Mouse (Mus musculus): ENCODE results near the gene Il18rap. TPM values are rescaled to one million over a fixed set of nuclear protein-coding genes. Genes with fewer than 3 reads are reported as not detected.

The Il18rap gene
- 0.13 and 0.50 TPM in 2 replicates for polyA plus RNA-seq (2016; fragmentation: Nextera tagmentation; extraction: Ambion mirVana)

DNA sequence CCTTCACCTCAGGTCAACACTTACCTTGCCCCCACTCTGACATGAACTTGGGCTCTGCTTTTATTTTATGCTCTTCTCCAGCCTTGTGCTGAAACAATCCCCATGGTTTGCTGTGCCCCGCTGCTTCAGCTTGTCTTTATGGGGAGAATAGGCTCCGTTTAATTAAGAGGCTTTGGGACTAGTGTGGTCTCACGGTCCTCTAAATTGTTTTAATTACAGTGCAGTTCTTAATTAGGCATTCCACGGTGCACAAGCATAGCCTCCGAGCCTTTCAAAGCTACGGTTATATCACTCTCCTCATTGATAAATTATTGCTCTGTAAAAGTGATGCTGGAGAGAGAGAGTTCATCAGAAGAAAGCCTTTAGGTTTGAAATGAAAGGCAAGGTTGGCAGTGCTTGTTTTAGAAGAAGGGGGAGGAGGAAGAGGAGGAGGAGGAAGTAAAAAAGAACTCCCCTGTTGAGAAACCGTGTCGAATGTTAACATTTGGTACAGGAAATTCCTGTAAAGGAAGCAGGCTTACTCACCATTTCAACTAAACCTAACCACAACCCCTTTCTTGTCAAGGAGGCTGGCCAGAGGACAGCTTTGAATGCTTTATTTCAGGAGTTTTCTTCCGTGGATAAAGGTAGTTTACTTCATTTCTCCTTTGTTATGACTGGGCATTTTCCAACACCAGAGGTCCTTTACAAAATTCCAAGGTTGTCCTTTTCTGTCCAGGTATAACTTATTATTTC, at the start of gene Il18rap:
Gene Il18rap (plus strand): TSS at position 512 of the 735 bp plus-strand sequence.
- ATAC-seq (ENCODE audit: insufficient number of reproducible peaks, insufficient read depth, low FRiP score, low TSS enrichment) = no peak
- Histone ChIP-seq H3K27me3 (no peaks in the 10 kb centered on the region), H3K36me3 (no peaks in the 10 kb centered on the region), H3K27ac (no peak within 1 kb of the TSS), H3K9me3 (no peaks in the 10 kb centered on the region), H3K4me1 (no peaks in the 10 kb centered on the region), H3K9ac (no peak within 1 kb of the TSS), H3K4me3 (no peak within 1 kb of the TSS), H3K4me2 (replicated peaks) (0 out of 2 replicates have a peak within 1 kb of the TSS, but pooled peaks have one; percentile 21)
- whole genome bisulfite sequencing = 26% methylated on average over 9 of the region's 9 CpGs

DNA sequence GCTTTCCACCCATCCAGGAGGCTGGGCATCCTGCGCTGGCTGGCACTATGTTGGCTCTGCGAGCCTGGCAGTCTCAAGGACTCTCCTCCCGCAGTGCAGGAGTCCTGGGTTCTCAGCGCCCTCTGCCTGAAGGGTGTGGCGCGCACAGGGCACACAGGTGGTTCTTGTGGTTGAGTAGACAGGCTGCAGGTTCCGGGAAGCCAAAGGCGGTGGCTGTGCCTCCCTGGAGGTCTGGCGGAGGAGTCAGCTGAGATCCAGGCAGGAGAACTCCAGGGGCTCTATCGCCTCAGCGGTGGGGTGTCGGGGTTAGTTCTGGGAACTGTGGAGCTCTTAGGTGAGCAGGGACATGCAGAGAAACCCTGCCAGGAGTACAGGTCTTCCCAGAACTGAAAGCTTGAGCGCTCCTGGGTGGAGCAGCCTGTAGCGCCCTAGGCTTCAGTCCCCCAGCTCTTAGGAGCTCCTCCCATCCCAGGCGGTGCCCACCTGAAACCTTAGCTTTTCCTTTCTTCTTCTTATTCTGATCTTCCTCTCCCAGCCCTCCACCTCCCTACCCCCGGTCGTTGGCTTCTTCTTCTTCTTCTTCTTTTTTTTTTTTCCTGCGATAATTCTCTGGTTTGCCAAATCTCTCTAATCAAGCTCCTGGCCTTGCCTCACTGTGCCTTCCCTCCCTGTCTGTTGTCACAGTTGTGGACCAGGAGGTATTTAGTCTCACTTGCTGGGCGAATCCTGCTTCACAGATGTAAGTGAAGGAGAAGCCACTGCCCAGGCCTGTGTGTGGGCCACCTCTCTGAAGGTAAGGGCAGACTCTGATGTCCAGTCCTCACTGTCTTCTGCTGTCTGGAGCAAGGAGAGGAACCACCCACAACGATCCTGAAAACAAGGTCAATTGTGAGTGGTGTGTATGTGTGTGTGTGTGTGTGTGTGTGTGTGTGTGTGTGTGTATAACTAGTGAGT, 49.4 kb upstream of the Il18rap start, which contains the start of gene Il18r1:
Gene Il18r1 (plus strand): TSS at position 76 of the 954 bp plus-strand sequence.
- no peak within 1 kb of the TSS for H3K4me3 ChIP-seq
- no peak within 1 kb of the TSS for H3K9ac ChIP-seq
- no peak for ATAC-seq (ENCODE audit: insufficient number of reproducible peaks, insufficient read depth, low FRiP score, low TSS enrichment)
- H3K27ac ChIP-seq = no peak within 1 kb of the TSS
- H3K36me3 ChIP-seq = no peaks in the 10 kb centered on the region
- peaks cover 4% of the 10 kb centered on the region; the same call in 1 of the 2 replicates for H3K27me3 ChIP-seq
- H3K4me2 ChIP-seq (replicated peaks) = 0 out of 2 replicates have a peak within 1 kb of the TSS, but pooled peaks have one; percentile 21
- H3K4me1 ChIP-seq = no peaks in the 10 kb centered on the region
- 41% methylated on average over 20 of the region's 20 CpGs for WGBS
- no peaks in the 10 kb centered on the region for H3K9me3 ChIP-seq

DNA sequence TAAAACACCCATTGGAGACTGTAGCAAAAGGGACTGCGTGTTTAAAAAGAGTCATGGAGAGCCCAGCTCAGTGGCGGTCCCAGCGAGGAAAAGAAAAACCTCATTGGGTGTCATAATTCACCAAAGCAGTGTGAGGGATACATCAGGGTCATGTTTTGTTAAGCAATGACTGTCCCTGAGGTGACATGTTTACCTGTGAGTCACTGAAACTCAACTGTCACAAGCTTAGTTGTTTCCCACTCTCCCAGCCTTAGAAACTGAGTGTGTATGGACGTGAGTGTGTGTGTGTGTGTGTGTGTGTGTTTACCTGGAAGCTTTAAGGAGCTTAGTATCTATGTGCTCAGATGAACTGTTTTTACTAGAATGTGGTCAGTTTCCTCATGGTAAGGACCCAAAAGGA, 47.9 kb upstream of the Il18rap start:
- 84% methylated on average over 4 of the region's 4 CpGs for WGBS
- H3K9me3 ChIP-seq = no peaks in the 10 kb centered on the region
- no peak overlapping the region for H3K4me3 ChIP-seq
- no peak for ATAC-seq (ENCODE audit: insufficient number of reproducible peaks, insufficient read depth, low FRiP score, low TSS enrichment)
- no peak overlapping the region for H3K4me2 ChIP-seq (replicated peaks)
- peaks cover 4% of the 10 kb centered on the region; the same call in 1 of the 2 replicates for H3K27me3 ChIP-seq
- no peaks in the 10 kb centered on the region for H3K36me3 ChIP-seq
- no peak overlapping the region for H3K9ac ChIP-seq
- no peak overlapping the region for H3K27ac ChIP-seq
- H3K4me1 ChIP-seq = no peaks in the 10 kb centered on the region

DNA sequence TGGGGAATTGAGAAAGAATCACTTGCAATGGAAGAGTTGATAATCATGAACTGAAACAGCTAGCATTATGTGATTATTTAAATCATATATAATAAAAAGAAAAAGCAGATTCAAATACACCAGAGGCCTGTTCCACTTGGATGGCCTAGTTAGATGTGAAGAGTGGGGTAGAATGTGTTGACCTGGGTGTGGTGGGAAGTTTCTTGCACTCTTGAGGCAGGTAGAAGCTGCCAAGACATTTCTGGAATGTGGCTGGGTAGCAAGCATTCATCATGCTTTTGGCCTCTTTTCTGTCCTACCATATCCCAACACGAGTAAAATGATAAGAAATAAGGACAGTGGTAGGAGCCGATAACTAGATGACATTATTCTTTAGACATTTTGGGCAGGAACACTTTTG, 46.4 kb upstream of the Il18rap start:
- Histone ChIP-seq H3K9me3 (no peaks in the 10 kb centered on the region), H3K4me1 (no peaks in the 10 kb centered on the region), H3K36me3 (no peaks in the 10 kb centered on the region), H3K27ac (no peak overlapping the region), H3K4me2 (replicated peaks) (no peak overlapping the region), H3K27me3 (peaks cover 4% of the 10 kb centered on the region; the same call in 1 of the 2 replicates), H3K4me3 (no peak overlapping the region), H3K9ac (no peak overlapping the region)
- no peak for ATAC-seq (ENCODE audit: insufficient number of reproducible peaks, insufficient read depth, low FRiP score, low TSS enrichment)
- 82% methylated on average over 2 of the region's 2 CpGs for WGBS

DNA sequence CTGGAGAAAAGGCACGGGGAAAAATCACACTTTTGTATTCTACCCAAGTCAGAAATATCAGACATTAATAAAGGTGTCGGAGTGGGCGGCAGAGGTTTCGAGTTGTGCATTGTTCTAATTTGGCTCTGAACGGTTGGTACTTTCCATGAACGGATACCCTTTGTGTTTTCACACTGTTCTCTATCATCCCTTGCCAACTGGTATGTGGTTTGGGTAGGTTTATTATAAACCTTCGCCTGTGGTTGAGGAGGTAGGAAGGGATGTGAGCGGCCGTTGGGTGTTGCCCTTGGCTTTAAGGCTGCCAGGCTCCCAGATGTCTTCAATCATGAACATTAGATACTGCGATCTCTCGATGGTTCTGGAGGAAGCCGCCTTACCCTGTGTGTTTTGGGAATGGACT, 45.3 kb upstream of the Il18rap start:
- H3K4me1 ChIP-seq = no peaks in the 10 kb centered on the region
- H3K4me2 ChIP-seq (replicated peaks) = no peak overlapping the region
- no peaks in the 10 kb centered on the region for H3K9me3 ChIP-seq
- peaks cover 4% of the 10 kb centered on the region; the same call in 1 of the 2 replicates for H3K27me3 ChIP-seq
- no peaks in the 10 kb centered on the region for H3K36me3 ChIP-seq
- ATAC-seq (ENCODE audit: insufficient number of reproducible peaks, insufficient read depth, low FRiP score, low TSS enrichment) = no peak
- no peak overlapping the region for H3K27ac ChIP-seq
- no peak overlapping the region for H3K4me3 ChIP-seq
- WGBS = 83% methylated on average over 12 of the region's 12 CpGs
- H3K9ac ChIP-seq = no peak overlapping the region

DNA sequence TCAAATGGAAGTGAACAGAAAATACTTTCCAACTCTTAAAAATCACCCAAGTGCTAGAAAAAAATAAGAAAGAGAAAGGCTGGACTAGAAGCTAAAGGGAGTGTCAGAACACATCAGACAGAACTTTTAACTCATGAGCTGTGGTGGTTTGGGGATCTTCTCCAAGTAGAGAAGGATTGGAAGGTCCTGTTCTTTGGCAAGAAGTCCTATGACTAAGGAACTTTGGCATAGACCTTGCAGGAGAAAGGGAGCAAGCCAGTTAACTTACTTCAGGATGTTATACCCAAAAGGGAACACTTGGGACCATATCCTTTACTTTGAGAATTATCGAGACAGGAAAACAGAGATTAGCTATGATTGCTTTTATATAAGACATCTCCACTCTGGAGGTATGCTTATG, 42.8 kb upstream of the Il18rap start:
- Histone ChIP-seq H3K27me3 (no peaks in the 10 kb centered on the region), H3K4me1 (no peaks in the 10 kb centered on the region), H3K4me2 (replicated peaks) (no peak overlapping the region), H3K9me3 (no peaks in the 10 kb centered on the region), H3K9ac (no peak overlapping the region), H3K27ac (no peak overlapping the region), H3K36me3 (no peaks in the 10 kb centered on the region), H3K4me3 (no peak overlapping the region)
- 86% methylated on average over 1 of the region's 1 CpGs for WGBS
- ATAC-seq (ENCODE audit: insufficient number of reproducible peaks, insufficient read depth, low FRiP score, low TSS enrichment) = no peak

DNA sequence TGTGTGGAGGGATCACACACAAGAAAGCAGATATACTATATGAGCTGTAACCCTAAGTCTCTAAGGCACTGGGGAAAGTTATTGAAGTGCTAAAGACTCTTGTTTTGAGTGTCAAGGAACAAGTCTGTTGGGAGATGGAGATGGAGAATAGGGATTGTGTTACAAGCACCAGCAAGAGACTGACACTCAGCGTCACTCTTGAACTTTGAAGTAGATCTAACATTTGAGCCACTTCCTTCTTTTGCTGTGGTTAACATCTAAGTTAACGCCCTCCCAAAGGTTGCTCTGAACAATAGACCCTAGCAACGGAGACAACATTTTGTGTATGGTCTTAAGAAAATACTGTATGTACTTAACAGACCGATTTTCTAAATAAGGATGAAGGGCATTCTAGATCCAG, 41.5 kb upstream of the Il18rap start:
- no peaks in the 10 kb centered on the region for H3K4me1 ChIP-seq
- ATAC-seq (ENCODE audit: insufficient number of reproducible peaks, insufficient read depth, low FRiP score, low TSS enrichment) = no peak
- no peaks in the 10 kb centered on the region for H3K27me3 ChIP-seq
- no peak overlapping the region for H3K9ac ChIP-seq
- H3K4me3 ChIP-seq = no peak overlapping the region
- no peaks in the 10 kb centered on the region for H3K36me3 ChIP-seq
- no peak overlapping the region for H3K4me2 ChIP-seq (replicated peaks)
- no peak overlapping the region for H3K27ac ChIP-seq
- H3K9me3 ChIP-seq = no peaks in the 10 kb centered on the region
- WGBS = 75% methylated on average over 4 of the region's 4 CpGs

DNA sequence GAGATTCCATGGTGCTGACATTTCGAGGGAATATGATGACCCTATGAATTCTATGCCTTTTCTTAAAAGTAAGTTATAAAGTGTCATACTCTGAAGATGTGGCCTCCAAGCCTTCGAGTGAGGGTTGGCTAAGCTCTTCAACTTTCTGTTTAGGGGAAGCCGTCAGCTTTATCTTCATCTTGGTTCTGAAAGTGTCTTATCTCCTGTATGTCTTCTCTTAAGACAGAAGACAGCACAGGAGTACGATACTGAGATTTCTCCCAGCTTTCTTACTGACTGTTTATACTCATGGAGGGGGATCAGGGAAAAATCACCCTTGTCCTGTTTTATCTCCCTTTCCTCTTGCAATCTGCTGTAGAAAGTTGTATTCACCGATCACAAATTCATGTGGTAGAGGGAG, 40.8 kb upstream of the Il18rap start:
- no peak overlapping the region for H3K27ac ChIP-seq
- ATAC-seq (ENCODE audit: insufficient number of reproducible peaks, insufficient read depth, low FRiP score, low TSS enrichment) = no peak
- H3K4me3 ChIP-seq = no peak overlapping the region
- H3K9me3 ChIP-seq = no peaks in the 10 kb centered on the region
- no peaks in the 10 kb centered on the region for H3K27me3 ChIP-seq
- H3K4me1 ChIP-seq = no peaks in the 10 kb centered on the region
- no peaks in the 10 kb centered on the region for H3K36me3 ChIP-seq
- H3K9ac ChIP-seq = no peak overlapping the region
- H3K4me2 ChIP-seq (replicated peaks) = no peak overlapping the region
- WGBS = 92% methylated on average over 5 of the region's 5 CpGs

DNA sequence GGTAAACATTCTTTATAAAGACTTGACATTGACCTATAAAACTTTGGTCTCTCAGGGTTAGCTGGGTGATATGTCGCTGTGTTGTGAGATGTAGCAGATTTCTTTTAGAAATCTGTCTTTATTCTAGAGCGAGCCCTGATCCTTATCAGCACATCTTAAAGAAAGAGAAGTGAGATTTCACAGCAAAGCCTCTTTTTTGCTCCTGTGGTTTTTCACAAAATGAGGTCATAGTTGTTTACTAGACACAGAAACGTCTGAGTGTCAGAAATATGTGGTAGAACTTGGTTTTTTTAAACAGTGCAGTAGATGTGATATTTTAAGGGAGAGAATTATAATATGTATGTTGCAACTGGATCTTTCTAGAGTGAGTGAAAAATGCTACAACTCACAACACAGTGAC, 39.5 kb upstream of the Il18rap start:
- 62% methylated on average over 3 of the region's 3 CpGs for WGBS
- Histone ChIP-seq H3K4me2 (replicated peaks) (no peak overlapping the region), H3K27me3 (no peaks in the 10 kb centered on the region), H3K27ac (no peak overlapping the region), H3K4me1 (no peaks in the 10 kb centered on the region), H3K9me3 (no peaks in the 10 kb centered on the region), H3K36me3 (no peaks in the 10 kb centered on the region), H3K9ac (no peak overlapping the region), H3K4me3 (no peak overlapping the region)
- ATAC-seq (ENCODE audit: insufficient number of reproducible peaks, insufficient read depth, low FRiP score, low TSS enrichment) = no peak

DNA sequence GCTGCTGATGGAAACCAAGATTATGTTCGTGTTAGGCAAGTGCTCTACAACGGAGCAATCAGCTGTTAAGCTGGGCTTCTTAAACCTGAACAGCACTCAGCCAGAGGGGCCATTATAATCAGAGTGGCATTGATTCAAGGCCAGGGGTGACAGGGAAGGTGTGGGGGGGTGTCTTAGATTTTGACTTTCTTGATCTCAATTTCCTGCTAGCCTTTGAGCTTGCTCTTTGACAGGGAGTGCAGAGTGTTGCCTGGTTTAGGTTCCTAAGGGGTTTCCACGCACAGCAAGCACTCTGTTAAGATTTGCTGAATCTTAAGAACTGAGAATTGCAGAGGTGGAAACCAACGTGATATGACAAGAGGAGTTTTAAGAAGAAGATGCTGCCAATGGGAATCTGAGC, 38.4 kb upstream of the Il18rap start:
- Histone ChIP-seq H3K4me2 (replicated peaks) (no peak overlapping the region), H3K4me3 (no peak overlapping the region), H3K27me3 (no peaks in the 10 kb centered on the region), H3K9ac (no peak overlapping the region), H3K9me3 (no peaks in the 10 kb centered on the region), H3K36me3 (no peaks in the 10 kb centered on the region), H3K27ac (no peak overlapping the region), H3K4me1 (no peaks in the 10 kb centered on the region)
- WGBS = 63% methylated on average over 4 of the region's 4 CpGs
- no peak for ATAC-seq (ENCODE audit: insufficient number of reproducible peaks, insufficient read depth, low FRiP score, low TSS enrichment)

DNA sequence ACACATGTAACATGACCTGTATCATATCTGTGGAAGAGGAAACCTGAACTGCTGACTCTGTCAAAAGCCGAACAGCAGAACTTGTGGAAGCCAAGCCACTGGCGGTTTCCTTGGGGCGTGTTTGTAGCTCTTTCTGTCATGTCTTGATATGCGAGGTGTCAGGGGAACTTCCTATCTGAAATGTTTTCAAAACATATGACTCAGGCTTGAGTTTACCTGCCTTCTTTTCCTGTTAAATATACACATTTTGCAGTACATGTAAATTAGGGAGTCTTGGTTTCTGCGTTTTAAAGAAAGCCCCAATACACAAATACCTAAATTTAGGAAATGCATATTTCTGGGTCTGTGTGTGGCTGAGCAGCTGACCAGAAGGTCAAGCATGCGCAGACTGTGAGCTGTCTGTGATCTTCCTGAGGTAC, 35.6 kb upstream of the Il18rap start:
- H3K4me2 ChIP-seq (replicated peaks) = no peak overlapping the region
- no peak overlapping the region for H3K27ac ChIP-seq
- no peak overlapping the region for H3K9ac ChIP-seq
- no peak for ATAC-seq (ENCODE audit: insufficient number of reproducible peaks, insufficient read depth, low FRiP score, low TSS enrichment)
- no peaks in the 10 kb centered on the region for H3K27me3 ChIP-seq
- H3K36me3 ChIP-seq = no peaks in the 10 kb centered on the region
- H3K9me3 ChIP-seq = no peaks in the 10 kb centered on the region
- no peaks in the 10 kb centered on the region for H3K4me1 ChIP-seq
- H3K4me3 ChIP-seq = no peak overlapping the region
- 74% methylated on average over 6 of the region's 6 CpGs for WGBS

DNA sequence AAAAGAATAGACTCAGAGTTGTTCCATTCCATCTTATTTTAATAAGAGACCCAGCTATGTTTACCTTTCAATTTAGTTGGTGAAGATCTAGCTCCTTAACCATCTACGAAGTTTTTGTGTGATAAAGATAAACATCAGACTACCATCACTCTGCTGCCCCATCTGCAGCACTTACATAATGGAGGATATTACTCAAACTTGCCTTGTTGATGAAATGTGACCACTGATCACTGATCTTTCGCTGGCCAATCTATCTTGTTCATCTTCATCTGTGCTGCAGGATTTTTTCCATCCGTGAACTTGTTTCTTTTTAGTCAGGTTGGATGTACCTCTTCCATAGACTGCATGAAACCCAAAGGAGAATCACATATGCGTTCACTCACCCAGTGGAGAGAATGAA, 20.6 kb upstream of the Il18rap start:
- Histone ChIP-seq H3K4me1 (no peaks in the 10 kb centered on the region), H3K4me3 (no peak overlapping the region), H3K9ac (no peak overlapping the region), H3K4me2 (replicated peaks) (no peak overlapping the region), H3K27ac (no peak overlapping the region), H3K27me3 (no peaks in the 10 kb centered on the region), H3K9me3 (no peaks in the 10 kb centered on the region), H3K36me3 (no peaks in the 10 kb centered on the region)
- ATAC-seq (ENCODE audit: insufficient number of reproducible peaks, insufficient read depth, low FRiP score, low TSS enrichment) = no peak
- WGBS = 84% methylated on average over 4 of the region's 4 CpGs

Data from embryonic facial prominence, embryonic 12.5 days (tissue).